Mouse (Mus musculus) midbrain, embryonic 10.5 days (tissue): ENCODE data around the gene Arpc5l. TPM values are rescaled to one million over a fixed set of nuclear protein-coding genes. Genes with fewer than 3 reads are reported as not detected.
"Not testable (repeated sequence)": the region's sequence is repeated elsewhere in the genome, so short reads cannot be mapped to it uniquely, and the experiment has no call there.

Experiments
- DNase-seq: peaks from one replicate; pipeline ENCODE4 v3.0.0-alpha.2; 2017; ENCODE audit warnings: low spot score
- H3K27ac ChIP-seq: fragments of 300-500 bp; sonication (generic); replicated peaks from 2 replicates; pipeline ENCODE4 v1.5.1; 2016; ENCODE audit warnings: mild to moderate bottlenecking
- H3K27me3 ChIP-seq: fragments of 300-500 bp; sonication (generic); 2 replicates; pipeline ENCODE4 v1.6.1; 2016; ENCODE audit warnings: low read depth, mild to moderate bottlenecking; ENCODE audit not compliant: poor library complexity, severe bottlenecking
- H3K36me3 ChIP-seq: fragments of 300-500 bp; sonication (generic); 2 replicates; pipeline ENCODE4 v1.6.1; 2016; ENCODE audit warnings: mild to moderate bottlenecking, moderate library complexity
- H3K4me1 ChIP-seq: fragments of 300-500 bp; sonication (generic); 2 replicates; pipeline ENCODE4 v1.6.1; 2016
- H3K4me3 ChIP-seq: fragments of 300-500 bp; sonication (generic); 2 replicates; pipeline ENCODE4 v1.5.1; 2016; ENCODE audit warnings: mild to moderate bottlenecking, moderate library complexity
- H3K9me3 ChIP-seq: fragments of 300-500 bp; sonication (generic); replicated peaks from 2 replicates; pipeline ENCODE4 v1.6.1; 2016; ENCODE audit warnings: mild to moderate bottlenecking
- WGBS: fragments of 180-500 bp; shearing (Covaris S2); methylation state at CpG from one replicate; pipeline ENCODE4 v1.1.7; 2016; 5-methylcytosine and 5-hydroxymethylcytosine counted together
- polyA plus RNA-seq: library from polyadenylated mRNA; unstranded; fragments of >200 nt; fragmentation: Nextera tagmentation; extraction: Ambion mirVana; gene quantifications from 2 replicates; pipeline ENCODE4 v1.2.1, GENCODE M21; 2016

Arpc5l gene
- polyA plus RNA-seq, 1 experiment from 2014 or later: 135 TPM

GRCm38 (mm10) chr2:39003106-39003505 lies 2.0 kb upstream of the Arpc5l start:
- WGBS: 63% methylated on average over 8 of the region's 8 CpGs
- no peaks in the 10 kb centered on the region for H3K9me3 ChIP-seq
- peaks cover 47% of the 10 kb centered on the region for H3K4me1 ChIP-seq
- DNase-seq: no peak
- H3K4me3 ChIP-seq: peak overlapping the region; percentile 94
- peaks cover 52% of the 10 kb centered on the region for H3K36me3 ChIP-seq
- no peaks in the 10 kb centered on the region for H3K27me3 ChIP-seq
- no peak overlapping the region for H3K27ac ChIP-seq

- no peaks in the 10 kb centered on the region for H3K27me3 ChIP-seq
- H3K27ac ChIP-seq: peak overlapping the region; percentile 97
- H3K4me1 ChIP-seq: peaks cover 46% of the 10 kb centered on the region
- DNase-seq: no peak
- WGBS: 78% methylated on average over 5 of the region's 5 CpGs
- no peaks in the 10 kb centered on the region for H3K9me3 ChIP-seq
- H3K36me3 ChIP-seq: peaks cover 52% of the 10 kb centered on the region
- peak overlapping the region; percentile 94 for H3K4me3 ChIP-seq
Observed at GRCm38 (mm10) chr2:39003512-39003911, 1.6 kb upstream of the Arpc5l start.

GRCm38 (mm10) chr2:39004372-39004771 lies 776 bp upstream of the Arpc5l start:
- no peaks in the 10 kb centered on the region for H3K9me3 ChIP-seq
- H3K27ac ChIP-seq: peak overlapping the region; percentile 97
- peak overlapping the region; percentile 94 for H3K4me3 ChIP-seq
- DNase-seq: peak; percentile 34
- peaks cover 53% of the 10 kb centered on the region for H3K4me1 ChIP-seq
- under 1% methylated on average over 11 of the region's 11 CpGs for WGBS
- no peaks in the 10 kb centered on the region for H3K27me3 ChIP-seq
- H3K36me3 ChIP-seq: peaks cover 49% of the 10 kb centered on the region

GRCm38 (mm10) chr2:39005574-39006079 lies 479 bp downstream of the Arpc5l start, which contains the start of gene Rpl35:
Gene Rpl35, minus strand, starts transcription at chr2:39005624.
- WGBS: 14% methylated on average over 15 of the region's 15 CpGs
- peaks cover 58% of the 10 kb centered on the region for H3K4me1 ChIP-seq

GRCm38 (mm10) chr2:39006149-39006730 lies 1.1 kb downstream of the Arpc5l start:
- no peak for DNase-seq
- peak overlapping the region; percentile 94 for H3K4me3 ChIP-seq
- WGBS: 91% methylated on average over 14 of the region's 14 CpGs
- no peaks in the 10 kb centered on the region for H3K27me3 ChIP-seq
- H3K27ac ChIP-seq: no peak overlapping the region
- H3K9me3 ChIP-seq: no peaks in the 10 kb centered on the region
- peaks cover 62% of the 10 kb centered on the region for H3K4me1 ChIP-seq
- H3K36me3 ChIP-seq: peaks cover 36% of the 10 kb centered on the region

More at GRCm38 (mm10) chr2:39005574-39006079, 479 bp downstream of the Arpc5l start, which contains the start of gene Rpl35:
- Histone ChIP-seq H3K27ac (peak within 1 kb of the TSS; percentile 97), H3K27me3 (no peaks in the 10 kb centered on the region), H3K9me3 (no peaks in the 10 kb centered on the region), H3K36me3 (peaks cover 36% of the 10 kb centered on the region), H3K4me3 (peak within 1 kb of the TSS; percentile 94)
- no peak for DNase-seq

- WGBS: 0% methylated on average over 44 of the region's 44 CpGs
- peak; percentile 96 for DNase-seq
- H3K4me1 ChIP-seq: peaks cover 53% of the 10 kb centered on the region
Observed at GRCm38 (mm10) chr2:39007865-39008264, 2.7 kb downstream of the Arpc5l start.

GRCm38 (mm10) chr2:39008350-39008851 lies 3.3 kb downstream of the Arpc5l start:
- H3K4me3 ChIP-seq: peak overlapping the region; percentile 99
- H3K27me3 ChIP-seq: no peaks in the 10 kb centered on the region
- H3K4me1 ChIP-seq: peaks cover 48% of the 10 kb centered on the region
- H3K27ac ChIP-seq: peak overlapping the region; percentile 90
- H3K9me3 ChIP-seq: no peaks in the 10 kb centered on the region
- WGBS: under 1% methylated on average over 25 of the region's 25 CpGs
- no peak for DNase-seq
- peaks cover 34% of the 10 kb centered on the region for H3K36me3 ChIP-seq

More at GRCm38 (mm10) chr2:39007865-39008264, 2.7 kb downstream of the Arpc5l start:
- no peaks in the 10 kb centered on the region for H3K27me3 ChIP-seq
- peak overlapping the region; percentile 90 for H3K27ac ChIP-seq
- peak overlapping the region; percentile 99 for H3K4me3 ChIP-seq
- no peaks in the 10 kb centered on the region for H3K9me3 ChIP-seq
- peaks cover 34% of the 10 kb centered on the region for H3K36me3 ChIP-seq

- DNase-seq: no peak
- peaks cover 42% of the 10 kb centered on the region for H3K4me1 ChIP-seq
- H3K4me3 ChIP-seq: peak overlapping the region; percentile 99
- H3K9me3 ChIP-seq: no peaks in the 10 kb centered on the region
- WGBS: 40% methylated on average over 3 of the region's 3 CpGs
- peaks cover 34% of the 10 kb centered on the region for H3K36me3 ChIP-seq
- no peaks in the 10 kb centered on the region for H3K27me3 ChIP-seq
- H3K27ac ChIP-seq: peak overlapping the region; percentile 90
Observed at GRCm38 (mm10) chr2:39008954-39009365, 3.8 kb downstream of the Arpc5l start.

- Histone ChIP-seq H3K4me1 (peaks cover 38% of the 10 kb centered on the region), H3K36me3 (peaks cover 43% of the 10 kb centered on the region)
- not testable (repeated sequence) for H3K9me3 ChIP-seq, H3K4me3 ChIP-seq, H3K27ac ChIP-seq, DNase-seq, H3K27me3 ChIP-seq
- WGBS: 95% methylated on average over 5 of the region's 5 CpGs
Observed at GRCm38 (mm10) chr2:39010144-39010543, 5.0 kb downstream of the Arpc5l start.

GRCm38 (mm10) chr2:39011264-39011663 lies 6.1 kb downstream of the Arpc5l start:
- no peaks in the 10 kb centered on the region for H3K27me3 ChIP-seq
- H3K4me3 ChIP-seq: no peak overlapping the region
- no peak overlapping the region for H3K27ac ChIP-seq
- H3K36me3 ChIP-seq: peaks cover 54% of the 10 kb centered on the region
- peaks cover 30% of the 10 kb centered on the region for H3K4me1 ChIP-seq
- no peaks in the 10 kb centered on the region for H3K9me3 ChIP-seq
- DNase-seq: no peak

- DNase-seq: no peak
- H3K4me1 ChIP-seq: peaks cover 23% of the 10 kb centered on the region
- H3K4me3 ChIP-seq: no peak overlapping the region
- 94% methylated on average over 3 of the region's 3 CpGs for WGBS
- no peaks in the 10 kb centered on the region for H3K27me3 ChIP-seq
- H3K27ac ChIP-seq: no peak overlapping the region
- peaks cover 61% of the 10 kb centered on the region for H3K36me3 ChIP-seq
- H3K9me3 ChIP-seq: no peaks in the 10 kb centered on the region
Observed at GRCm38 (mm10) chr2:39011971-39012370, 6.8 kb downstream of the Arpc5l start.

- DNase-seq: no peak
- Histone ChIP-seq H3K4me1 (peaks cover 20% of the 10 kb centered on the region), H3K27me3 (no peaks in the 10 kb centered on the region), H3K27ac (no peak overlapping the region), H3K36me3 (peaks cover 69% of the 10 kb centered on the region), H3K4me3 (no peak overlapping the region), H3K9me3 (no peaks in the 10 kb centered on the region)
- 85% methylated on average over 7 of the region's 7 CpGs for WGBS
Observed at GRCm38 (mm10) chr2:39012768-39013279, 7.7 kb downstream of the Arpc5l start.

GRCm38 (mm10) chr2:39016581-39016980 lies 11.4 kb downstream of the Arpc5l start:
- Histone ChIP-seq H3K36me3 (peaks cover 97% of the 10 kb centered on the region), H3K27ac (no peak overlapping the region), H3K4me3 (no peak overlapping the region), H3K27me3 (no peaks in the 10 kb centered on the region), H3K4me1 (no peaks in the 10 kb centered on the region), H3K9me3 (no peaks in the 10 kb centered on the region)
- no peak for DNase-seq
- WGBS: 86% methylated on average over 3 of the region's 3 CpGs
